Mouse (Mus musculus) liver, adult 2 months (tissue): Measurements from ENCODE around the gene Zfr2. TPM values are rescaled to one million over a fixed set of nuclear protein-coding genes. Genes with fewer than 3 reads are reported as not detected.

Source experiments
- DNase-seq: peaks from one replicate; pipeline ENCODE4 v3.0.0-alpha.2; 2011; ENCODE audit warnings: low read depth, low spot score; ENCODE audit errors: extremely low read depth
- H3K27ac ChIP-seq: fragments of 200-500 bp; replicated peaks from 2 replicates; pipeline ENCODE4 v1.5.1; 2012; ENCODE audit warnings: low read depth, mild to moderate bottlenecking, control low read depth, inconsistent platforms, low read length; ENCODE audit not compliant: insufficient read depth
- H3K27me3 ChIP-seq: fragments of 200-500 bp; 2 replicates; pipeline ENCODE4 v1.6.1; 2012; ENCODE audit warnings: mild to moderate bottlenecking, moderate library complexity, low read length, inconsistent platforms; ENCODE audit not compliant: control insufficient read depth, insufficient read depth
- H3K36me3 ChIP-seq: fragments of 200-500 bp; 2 replicates; pipeline ENCODE4 v1.6.1; 2012; ENCODE audit warnings: low read length, inconsistent platforms; ENCODE audit not compliant: control insufficient read depth, insufficient read depth
- H3K4me1 ChIP-seq: fragments of 200-500 bp; 2 replicates; pipeline ENCODE4 v1.6.1; 2011; ENCODE audit warnings: low read length; ENCODE audit not compliant: control insufficient read depth, insufficient read depth
- H3K4me3 ChIP-seq: fragments of 200-500 bp; 2 replicates; pipeline ENCODE4 v1.5.1; 2011; ENCODE audit warnings: low read depth, mild to moderate bottlenecking, control low read depth, low read length, moderate library complexity; ENCODE audit not compliant: insufficient read depth
- H3K79me2 ChIP-seq: fragments of 200-500 bp; 2 replicates; pipeline ENCODE4 v1.6.1; 2012; ENCODE audit warnings: inconsistent platforms, mild to moderate bottlenecking, low read length, moderate library complexity; ENCODE audit not compliant: control insufficient read depth, insufficient read depth
- H3K9ac ChIP-seq: fragments of 200-500 bp; 2 replicates; pipeline ENCODE4 v1.6.1; 2012; ENCODE audit warnings: low read depth, mild to moderate bottlenecking, control low read depth, inconsistent platforms, low read length
- CTCF ChIP-seq: fragments of 200-500 bp; IDR thresholded peaks from 2 replicates; pipeline ENCODE4 v1.5.1; 2011; ENCODE audit warnings: low read depth, low read length, control low read depth
- POLR2A ChIP-seq: fragments of 200-500 bp; IDR thresholded peaks from 2 replicates; pipeline ENCODE4 v1.6.1; 2011; ENCODE audit warnings: low read length, control low read depth; ENCODE audit not compliant: insufficient read depth; ENCODE audit errors: extremely low read depth
- WGBS: fragments of 180-500 bp; shearing (Covaris S2); methylation state at CpG from one replicate; pipeline ENCODE4 v1.1.7; 2018; 5-methylcytosine and 5-hydroxymethylcytosine counted together
- polyA plus RNA-seq: library from polyadenylated mRNA; depleted of rRNA; stranded (reverse); fragments of >200 nt; gene quantifications from 2 replicates; pipeline ENCODE4 v1.2.3, GENCODE M21; 2012; rRNA removed
- total RNA-seq: library from RNA; depleted of rRNA; stranded (reverse); fragments of >200 nt; gene quantifications from 2 replicates; pipeline ENCODE4 v1.2.3, GENCODE M21; 2014; rRNA removed

Gene Zfr2
- total and polyA plus RNA-seq, 2 experiments, result 0.74 to 1.6 TPM

DNA sequence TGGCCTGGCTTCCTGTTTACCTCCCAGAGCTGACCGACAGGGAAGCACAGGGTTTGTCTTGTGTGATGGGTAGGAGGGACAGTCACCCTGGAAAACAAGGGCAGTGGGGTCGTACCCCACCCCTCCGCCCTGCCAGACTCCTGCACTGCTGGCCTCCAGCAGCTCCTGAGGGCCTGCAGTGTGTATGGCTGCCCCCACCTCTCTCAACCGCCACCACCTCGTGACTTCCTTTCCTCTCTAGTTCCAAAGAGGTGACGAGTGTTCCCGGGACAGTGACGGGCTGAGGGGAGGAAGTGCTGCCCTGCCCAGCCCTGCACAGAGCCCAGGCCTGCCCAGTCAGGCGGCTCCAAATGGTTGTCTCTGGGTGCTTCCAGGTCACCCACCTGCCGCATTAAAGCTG, 64.9 kb downstream of the Zfr2 start:
- DNase-seq, result no peak
- peak overlapping the region; percentile 26; the same call in 1 of the 2 replicates for H3K4me3 ChIP-seq
- H3K27ac ChIP-seq, result peak overlapping the region; percentile 87
- H3K9ac ChIP-seq, result peak overlapping the region; percentile 56
- TF ChIP-seq CTCF (no peak), POLR2A (0 out of 2 replicates have a peak, but pooled peaks have one; percentile 28)
- 34% methylated on average over 10 of the region's 10 CpGs for WGBS
- H3K36me3 ChIP-seq, result no peaks in the 10 kb centered on the region
- peaks cover 44% of the 10 kb centered on the region for H3K4me1 ChIP-seq
- H3K27me3 ChIP-seq, result no peaks in the 10 kb centered on the region
- peaks cover 77% of the 10 kb centered on the region for H3K79me2 ChIP-seq

DNA sequence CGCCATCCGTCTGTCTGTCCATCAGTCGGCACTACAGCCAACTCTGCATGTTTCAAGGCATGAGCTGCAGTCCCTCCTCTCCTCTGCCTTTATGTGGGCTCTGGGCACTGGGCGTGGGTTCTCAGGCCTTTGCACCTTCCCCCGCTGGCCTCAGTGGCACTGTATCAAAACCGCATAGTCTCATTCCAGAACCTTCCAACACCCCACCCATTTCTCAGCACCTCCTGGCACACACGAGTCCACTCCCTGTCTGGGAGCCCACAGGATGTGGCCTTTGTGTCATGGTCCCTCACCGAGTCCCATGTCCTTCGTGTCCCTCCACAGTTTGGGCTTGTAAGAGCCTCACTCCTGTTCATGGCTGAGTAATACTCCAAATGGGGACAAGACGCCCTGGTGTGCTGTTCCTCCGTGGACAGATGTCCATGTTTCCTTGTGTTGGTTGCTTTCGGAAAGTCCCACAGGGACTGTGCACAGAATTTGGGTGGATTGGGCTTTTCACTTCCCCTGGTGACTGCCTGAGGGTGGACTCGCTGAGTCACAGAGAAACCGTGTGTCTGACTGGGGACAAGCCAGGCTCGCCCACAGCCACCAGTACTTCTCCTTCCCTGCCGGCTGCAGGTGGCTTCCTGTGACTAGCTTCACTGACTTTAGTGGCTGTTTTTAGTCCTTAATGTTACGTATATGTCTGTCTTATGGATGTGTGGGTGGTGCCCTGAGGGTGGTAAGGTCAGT, 65.6 kb downstream of the Zfr2 start:
- TF ChIP-seq CTCF (no peak), POLR2A (no peak)
- peak overlapping the region; percentile 87 for H3K27ac ChIP-seq
- H3K9ac ChIP-seq, result peak overlapping the region; percentile 14; the same call in 1 of the 2 replicates
- H3K79me2 ChIP-seq, result peaks cover 79% of the 10 kb centered on the region
- DNase-seq, result no peak
- H3K4me1 ChIP-seq, result peaks cover 46% of the 10 kb centered on the region
- no peaks in the 10 kb centered on the region for H3K27me3 ChIP-seq
- 79% methylated on average over 17 of the region's 17 CpGs for WGBS
- H3K36me3 ChIP-seq, result no peaks in the 10 kb centered on the region
- H3K4me3 ChIP-seq, result no peak overlapping the region

DNA sequence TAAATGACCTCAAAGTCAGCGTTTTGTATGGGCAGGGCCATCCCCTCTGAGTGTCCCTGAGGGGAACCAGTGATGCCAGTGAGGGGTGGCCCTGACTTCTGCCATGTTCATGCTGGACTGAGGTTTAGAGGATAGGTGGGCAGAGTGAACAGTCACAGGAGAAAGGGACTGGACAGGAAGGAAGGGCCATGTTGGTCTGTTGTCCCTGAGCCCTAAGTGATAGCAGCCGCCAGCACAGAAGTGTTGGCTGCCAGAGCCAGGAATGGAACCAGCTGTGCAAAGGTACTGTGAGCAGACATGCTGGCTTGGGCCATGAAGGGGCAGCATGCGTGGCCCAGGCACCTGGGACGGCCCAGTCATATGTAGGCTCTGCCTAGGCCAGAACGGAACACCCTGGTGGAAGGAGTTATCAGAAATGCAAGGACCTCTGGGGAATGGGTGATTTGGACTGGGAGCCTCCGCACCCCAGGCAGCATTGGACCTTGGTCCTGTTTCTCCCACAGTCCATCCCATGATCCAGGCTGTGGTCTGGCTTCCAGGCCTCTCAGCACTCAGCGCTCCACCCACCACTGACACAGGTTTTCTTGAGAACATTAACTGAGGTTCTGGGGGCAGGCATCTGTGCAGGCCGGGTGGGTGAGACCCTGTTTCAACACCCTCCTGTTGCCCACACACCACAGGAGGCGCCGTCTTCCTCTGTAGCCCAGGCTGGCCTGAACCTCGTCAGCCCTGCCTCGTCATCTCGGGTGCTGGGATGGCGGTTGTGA, 66.8 kb downstream of the Zfr2 start:
- Histone ChIP-seq H3K4me3 (peak overlapping the region; percentile 16; the same call in 1 of the 2 replicates), H3K9ac (peak overlapping the region; percentile 48), H3K36me3 (no peaks in the 10 kb centered on the region), H3K27me3 (no peaks in the 10 kb centered on the region), H3K79me2 (peaks cover 70% of the 10 kb centered on the region), H3K27ac (peak overlapping the region; percentile 87), H3K4me1 (peaks cover 44% of the 10 kb centered on the region)
- TF ChIP-seq POLR2A (no peak), CTCF (no peak)
- 13% methylated on average over 14 of the region's 14 CpGs for WGBS
- DNase-seq, result peak; percentile 75

DNA sequence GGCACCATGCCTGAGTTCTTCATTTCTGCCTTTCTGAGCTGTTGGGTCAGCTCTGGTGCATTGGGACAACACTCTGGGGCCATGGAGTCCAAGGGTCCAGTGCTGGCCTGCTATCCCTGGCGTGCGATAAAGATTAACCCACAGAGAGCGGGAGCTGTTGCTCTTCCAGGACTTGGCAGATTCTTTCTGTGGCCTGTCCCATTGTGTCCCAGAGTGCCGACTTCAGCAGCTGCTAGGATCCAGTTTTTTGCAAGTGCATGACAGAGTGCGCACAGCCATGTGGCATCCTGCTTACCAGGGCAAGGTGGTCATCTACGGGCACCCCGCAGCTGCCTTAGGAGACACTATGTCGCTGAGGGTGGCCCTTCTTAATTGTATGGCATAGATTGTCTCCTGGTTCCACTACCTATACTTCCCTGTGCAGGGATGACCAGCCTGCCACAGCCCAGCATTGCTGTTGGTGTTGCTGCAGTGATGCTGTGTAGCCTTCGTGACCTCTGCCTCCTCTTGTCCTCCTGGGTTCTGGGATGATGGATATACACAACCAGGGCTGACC, 67.5 kb downstream of the Zfr2 start:
- H3K36me3 ChIP-seq, result no peaks in the 10 kb centered on the region
- WGBS, result 31% methylated on average over 9 of the region's 9 CpGs
- peak; percentile 87 for DNase-seq
- H3K79me2 ChIP-seq, result peaks cover 70% of the 10 kb centered on the region
- TF ChIP-seq POLR2A (no peak), CTCF (no peak)
- peak overlapping the region; percentile 48 for H3K9ac ChIP-seq
- peaks cover 43% of the 10 kb centered on the region for H3K4me1 ChIP-seq
- H3K27ac ChIP-seq, result peak overlapping the region; percentile 87
- no peaks in the 10 kb centered on the region for H3K27me3 ChIP-seq
- peak overlapping the region; percentile 16; the same call in 1 of the 2 replicates for H3K4me3 ChIP-seq

DNA sequence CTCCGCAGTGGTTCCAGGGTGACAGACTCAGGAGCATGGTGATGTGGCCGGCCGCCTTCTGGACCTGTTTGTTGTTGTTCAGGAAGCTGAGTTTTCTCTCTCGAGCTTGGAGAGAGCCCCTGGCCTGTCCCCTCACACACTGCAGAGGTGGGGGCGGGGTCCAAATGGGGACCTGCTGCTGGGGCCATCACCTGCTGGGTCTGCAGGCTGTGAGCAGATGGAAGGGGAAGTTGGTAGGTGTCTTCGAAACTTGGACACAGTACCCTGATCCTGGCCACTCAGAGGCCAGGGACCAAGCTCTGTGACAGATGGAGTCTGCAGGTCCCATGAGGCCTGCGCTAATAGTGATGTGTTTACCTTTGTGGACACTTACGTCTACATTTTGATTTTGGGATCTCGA, 68.4 kb downstream of the Zfr2 start:
- H3K27ac ChIP-seq, result no peak overlapping the region
- H3K36me3 ChIP-seq, result no peaks in the 10 kb centered on the region
- TF ChIP-seq CTCF, result no peak
- TF ChIP-seq POLR2A, result no peak
- H3K79me2 ChIP-seq, result peaks cover 66% of the 10 kb centered on the region
- WGBS, result 75% methylated on average over 9 of the region's 9 CpGs
- no peak overlapping the region for H3K4me3 ChIP-seq
- peaks cover 40% of the 10 kb centered on the region for H3K4me1 ChIP-seq
- no peaks in the 10 kb centered on the region for H3K27me3 ChIP-seq
- no peak overlapping the region for H3K9ac ChIP-seq
- DNase-seq, result no peak

Other genes with a start within 250 kb of the Zfr2 start
Only the 30 nearest of the 32 such genes appear.
- gene Gng7, start 218.2 kb upstream of the Zfr2 start, total RNA-seq, result 0.09 and 0.13 TPM in 2 replicates
- 0.65 TPM in 2 replicates for gene Gng7, start 218.2 kb upstream of the Zfr2 start, polyA plus RNA-seq
- 0.07 TPM in 1 of 2 replicates, not detected in the other for gene Diras1, start 207.5 kb upstream of the Zfr2 start, total RNA-seq
- not detected in 2 replicates for gene Diras1, start 207.5 kb upstream of the Zfr2 start, polyA plus RNA-seq
- 6.1 and 6.9 TPM in 2 replicates for gene Slc39a3, start 195.7 kb upstream of the Zfr2 start, total RNA-seq
- gene Slc39a3, start 195.7 kb upstream of the Zfr2 start, polyA plus RNA-seq, result 13.2 and 14.1 TPM in 2 replicates
- gene Sgta, start 173.0 kb upstream of the Zfr2 start, total RNA-seq, result 43.9 and 53.8 TPM in 2 replicates
- 136 and 146 TPM in 2 replicates for gene Sgta, start 173.0 kb upstream of the Zfr2 start, polyA plus RNA-seq
- gene Thop1, start 163.1 kb upstream of the Zfr2 start, total RNA-seq, result 7.4 and 9.3 TPM in 2 replicates
- 12.0 and 13.1 TPM in 2 replicates for gene Thop1, start 163.1 kb upstream of the Zfr2 start, polyA plus RNA-seq
- 190 and 205 TPM in 2 replicates for gene Creb3l3, start 134.3 kb upstream of the Zfr2 start, total RNA-seq
- gene Creb3l3, start 134.3 kb upstream of the Zfr2 start, polyA plus RNA-seq, result 287 and 308 TPM in 2 replicates
- 46.6 and 61.1 TPM in 2 replicates for gene Map2k2, start 127.2 kb upstream of the Zfr2 start, total RNA-seq
- gene Map2k2, start 127.2 kb upstream of the Zfr2 start, polyA plus RNA-seq, result 192 and 231 TPM in 2 replicates
- gene Zbtb7a, start 97.9 kb upstream of the Zfr2 start, total RNA-seq, result 10.0 and 14.2 TPM in 2 replicates
- 28.6 and 34.0 TPM in 2 replicates for gene Zbtb7a, start 97.9 kb upstream of the Zfr2 start, polyA plus RNA-seq
- 8.9 and 10.1 TPM in 2 replicates for gene Pias4, start 65.2 kb upstream of the Zfr2 start, total RNA-seq
- gene Pias4, start 65.2 kb upstream of the Zfr2 start, polyA plus RNA-seq, result 17.8 and 22.7 TPM in 2 replicates
- 812 and 946 TPM in 2 replicates for gene Eef2, start 56.5 kb upstream of the Zfr2 start, total RNA-seq
- 1,151 and 1,204 TPM in 2 replicates for gene Eef2, start 56.5 kb upstream of the Zfr2 start, polyA plus RNA-seq
- 14.1 and 16.0 TPM in 2 replicates for gene Dapk3, start 50.1 kb upstream of the Zfr2 start, total RNA-seq
- gene Dapk3, start 50.1 kb upstream of the Zfr2 start, polyA plus RNA-seq, result 42.5 and 44.2 TPM in 2 replicates
- gene 4930442H23Rik, start 49.3 kb upstream of the Zfr2 start, total RNA-seq, result not detected in 2 replicates
- not detected in 2 replicates for gene 4930442H23Rik, start 49.3 kb upstream of the Zfr2 start, polyA plus RNA-seq
- 0.09 TPM in 1 of 2 replicates, not detected in the other for gene Nmrk2, start 31.1 kb upstream of the Zfr2 start, total RNA-seq
- gene Nmrk2, start 31.1 kb upstream of the Zfr2 start, polyA plus RNA-seq, result not detected in 2 replicates
- 0.07 TPM in 1 of 2 replicates, not detected in the other for gene Atcay, start 2.3 kb upstream of the Zfr2 start, total RNA-seq
- not detected in 2 replicates for gene Atcay, start 2.3 kb upstream of the Zfr2 start, polyA plus RNA-seq
- 0.60 and 0.65 TPM in 2 replicates for gene Matk, start 19.8 kb downstream of the Zfr2 start, total RNA-seq
- 0.27 and 0.43 TPM in 2 replicates for gene Matk, start 19.8 kb downstream of the Zfr2 start, polyA plus RNA-seq
- 52.1 and 65.9 TPM in 2 replicates for gene Mrpl54, start 33.8 kb downstream of the Zfr2 start, total RNA-seq
- gene Mrpl54, start 33.8 kb downstream of the Zfr2 start, polyA plus RNA-seq, result 66.6 and 85.9 TPM in 2 replicates
- 30.5 and 44.1 TPM in 2 replicates for gene Apba3, start 33.8 kb downstream of the Zfr2 start, total RNA-seq
- 132 and 143 TPM in 2 replicates for gene Apba3, start 33.8 kb downstream of the Zfr2 start, polyA plus RNA-seq
- 7.6 and 7.7 TPM in 2 replicates for gene Tjp3, start 58.4 kb downstream of the Zfr2 start, total RNA-seq
- gene Tjp3, start 58.4 kb downstream of the Zfr2 start, polyA plus RNA-seq, result 24.2 and 32.0 TPM in 2 replicates
- gene Pip5k1c, start 59.8 kb downstream of the Zfr2 start, total RNA-seq, result 7.4 and 10.0 TPM in 2 replicates
- gene Pip5k1c, start 59.8 kb downstream of the Zfr2 start, polyA plus RNA-seq, result 25.8 and 30.1 TPM in 2 replicates
- gene Cactin, start 87.9 kb downstream of the Zfr2 start, total RNA-seq, result 5.0 and 5.7 TPM in 2 replicates
- gene Cactin, start 87.9 kb downstream of the Zfr2 start, polyA plus RNA-seq, result 12.8 and 14.1 TPM in 2 replicates
- gene Tbxa2r, start 95.6 kb downstream of the Zfr2 start, total RNA-seq, result 0.37 and 0.81 TPM in 2 replicates
- 3.8 and 4.0 TPM in 2 replicates for gene Tbxa2r, start 95.6 kb downstream of the Zfr2 start, polyA plus RNA-seq
- under 0.01 and 0.27 TPM in 2 replicates for gene Gipc3, start 110.1 kb downstream of the Zfr2 start, total RNA-seq
- 0.51 and 0.57 TPM in 2 replicates for gene Gipc3, start 110.1 kb downstream of the Zfr2 start, polyA plus RNA-seq
- 9.9 and 10.8 TPM in 2 replicates for gene Hmg20b, start 117.3 kb downstream of the Zfr2 start, total RNA-seq
- 48.1 and 54.0 TPM in 2 replicates for gene Hmg20b, start 117.3 kb downstream of the Zfr2 start, polyA plus RNA-seq
- 5.3 and 7.4 TPM in 2 replicates for gene Mfsd12, start 124.3 kb downstream of the Zfr2 start, total RNA-seq
- 12.8 and 13.4 TPM in 2 replicates for gene Mfsd12, start 124.3 kb downstream of the Zfr2 start, polyA plus RNA-seq
- gene 4930404N11Rik, start 132.7 kb downstream of the Zfr2 start, total RNA-seq, result 0.47 TPM in 1 of 2 replicates, not detected in the other
- gene 4930404N11Rik, start 132.7 kb downstream of the Zfr2 start, polyA plus RNA-seq, result 0.12 and 0.37 TPM in 2 replicates
- 6.2 and 8.1 TPM in 2 replicates for gene Fzr1, start 145.4 kb downstream of the Zfr2 start, total RNA-seq
- 20.9 and 29.9 TPM in 2 replicates for gene Fzr1, start 145.4 kb downstream of the Zfr2 start, polyA plus RNA-seq
- gene Dohh, start 151.3 kb downstream of the Zfr2 start, total RNA-seq, result 39.7 and 53.8 TPM in 2 replicates
- gene Dohh, start 151.3 kb downstream of the Zfr2 start, polyA plus RNA-seq, result 42.6 and 49.7 TPM in 2 replicates
- gene Gm48551, start 151.3 kb downstream of the Zfr2 start, total RNA-seq, result 2.4 TPM in 1 of 2 replicates, not detected in the other
- gene Gm48551, start 151.3 kb downstream of the Zfr2 start, polyA plus RNA-seq, result 0.32 and 0.44 TPM in 2 replicates
- 0.40 TPM in 1 of 2 replicates, not detected in the other for gene Gm48552, start 155.8 kb downstream of the Zfr2 start, total RNA-seq
- gene Gm48552, start 155.8 kb downstream of the Zfr2 start, polyA plus RNA-seq, result 0.26 and 1.4 TPM in 2 replicates
- 1.3 and 1.5 TPM in 2 replicates for gene Smim24, start 159.9 kb downstream of the Zfr2 start, total RNA-seq
- 2.3 and 4.1 TPM in 2 replicates for gene Smim24, start 159.9 kb downstream of the Zfr2 start, polyA plus RNA-seq